Mouse (Mus musculus) heart, embryonic 16.5 days (tissue): Measurements from ENCODE around the gene Ppm1f. TPM values are rescaled to one million over a fixed set of nuclear protein-coding genes. Genes with fewer than 3 reads are reported as not detected.
"Not testable (repeated sequence)": the region's sequence is repeated elsewhere in the genome, so short reads cannot be mapped to it uniquely, and the experiment has no call there.

Experiments used
- ATAC-seq: fragments of 200-750 bp; cut with Nextera tagmentation; replicated peaks from 2 replicates; pipeline ENCODE4 v1.8.0; 2017; ENCODE audit warnings: moderate number of reproducible peaks; ENCODE audit not compliant: insufficient read depth, low FRiP score; ENCODE audit errors: extremely low read depth
- H3K27ac ChIP-seq: fragments of 300-500 bp; sonication (generic); 2 replicates; pipeline ENCODE4 v1.5.1; 2014; ENCODE audit warnings: mild to moderate bottlenecking, low read length, control low read depth, moderate library complexity
- H3K27me3 ChIP-seq: fragments of 300-500 bp; sonication (generic); 2 replicates; pipeline ENCODE4 v1.6.1; 2014; ENCODE audit warnings: low read length, mixed read lengths; ENCODE audit not compliant: control insufficient read depth, insufficient read depth
- H3K36me3 ChIP-seq: fragments of 300-500 bp; sonication (generic); 2 replicates; pipeline ENCODE4 v1.6.1; 2014; ENCODE audit not compliant: control insufficient read depth, insufficient read depth
- H3K4me1 ChIP-seq: fragments of 300-500 bp; sonication (generic); 2 replicates; pipeline ENCODE4 v1.6.1; 2014; ENCODE audit warnings: low read length, mixed read lengths; ENCODE audit not compliant: control insufficient read depth, insufficient read depth
- H3K4me2 ChIP-seq: fragments of 300-500 bp; sonication (generic); 2 replicates; pipeline ENCODE4 v1.6.1; 2014; ENCODE audit warnings: low read depth, mild to moderate bottlenecking, control low read depth, low read length
- H3K4me3 ChIP-seq: fragments of 300-500 bp; sonication (generic); 2 replicates; pipeline ENCODE4 v1.5.1; 2014; ENCODE audit warnings: mild to moderate bottlenecking, control low read depth, low read length
- H3K9ac ChIP-seq: fragments of 300-500 bp; sonication (generic); 2 replicates; pipeline ENCODE4 v1.6.1; 2014; ENCODE audit warnings: low read length, control low read depth
- H3K9me3 ChIP-seq: fragments of 300-500 bp; sonication (generic); replicated peaks from 2 replicates; pipeline ENCODE4 v1.6.1; 2016; ENCODE audit warnings: low read length; ENCODE audit not compliant: control insufficient read depth
- WGBS: fragments of 180-500 bp; shearing (Covaris S2); extraction: QIAGEN DNeasy Blood & Tissue Kit; methylation state at CpG from one replicate; pipeline ENCODE4 v1.1.7; 2014; 5-methylcytosine and 5-hydroxymethylcytosine counted together
- polyA plus RNA-seq: library from polyadenylated mRNA; unstranded; fragments of >200 nt; fragmentation: Nextera tagmentation; extraction: Ambion mirVana; gene quantifications from 2 replicates; pipeline ENCODE4 v1.2.1, GENCODE M21; 2015

Ppm1f gene
- 25.8 and 28.5 TPM in 2 replicates for polyA plus RNA-seq

DNA sequence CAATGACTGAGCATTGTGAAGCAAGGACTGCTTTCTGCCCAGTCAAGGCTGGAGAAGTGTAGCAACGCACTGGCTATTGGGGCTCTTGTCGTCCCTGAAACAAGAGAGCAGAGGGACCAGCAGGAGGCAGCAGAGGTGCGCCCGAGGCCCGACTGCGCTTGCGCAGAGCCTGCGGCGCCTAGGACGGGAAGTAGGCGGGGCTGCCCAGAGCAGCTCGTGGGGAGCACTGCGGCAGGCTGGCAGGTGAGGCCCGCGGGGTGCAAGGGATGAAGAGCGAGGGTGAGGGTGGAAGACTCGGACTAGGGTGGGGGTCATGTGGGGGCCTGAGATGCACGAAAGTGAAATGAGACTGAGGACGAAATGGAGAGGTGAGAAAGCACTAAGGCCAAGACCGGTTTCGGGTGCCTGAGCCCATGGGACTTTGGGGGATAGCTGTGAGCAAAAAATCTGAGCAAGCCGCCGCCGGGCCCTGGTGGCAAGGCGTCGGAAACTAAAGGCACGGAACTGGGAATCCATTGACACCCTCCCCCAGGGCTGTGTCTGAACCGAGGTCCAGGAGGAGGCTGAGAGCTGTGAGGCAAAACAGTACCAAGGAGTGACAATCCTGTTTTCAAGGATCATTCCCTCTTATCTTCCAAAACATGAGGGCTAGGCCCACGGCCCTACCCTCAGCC is at the start of gene Ppm1f:
Ppm1f (plus strand) TSS at position 88 of the 674 bp plus-strand sequence.
- Histone ChIP-seq H3K9me3 (no peaks in the 10 kb centered on the region), H3K4me2 (peak within 1 kb of the TSS; percentile 92), H3K27me3 (no peaks in the 10 kb centered on the region), H3K4me3 (peak within 1 kb of the TSS; percentile 75), H3K4me1 (peaks cover 4% of the 10 kb centered on the region; the same call in 1 of the 2 replicates), H3K9ac (peak within 1 kb of the TSS; percentile 86), H3K27ac (peak within 1 kb of the TSS; percentile 60), H3K36me3 (peaks cover 20% of the 10 kb centered on the region)
- peak; percentile 93 for ATAC-seq
- under 1% methylated on average over 29 of the region's 29 CpGs for WGBS

DNA sequence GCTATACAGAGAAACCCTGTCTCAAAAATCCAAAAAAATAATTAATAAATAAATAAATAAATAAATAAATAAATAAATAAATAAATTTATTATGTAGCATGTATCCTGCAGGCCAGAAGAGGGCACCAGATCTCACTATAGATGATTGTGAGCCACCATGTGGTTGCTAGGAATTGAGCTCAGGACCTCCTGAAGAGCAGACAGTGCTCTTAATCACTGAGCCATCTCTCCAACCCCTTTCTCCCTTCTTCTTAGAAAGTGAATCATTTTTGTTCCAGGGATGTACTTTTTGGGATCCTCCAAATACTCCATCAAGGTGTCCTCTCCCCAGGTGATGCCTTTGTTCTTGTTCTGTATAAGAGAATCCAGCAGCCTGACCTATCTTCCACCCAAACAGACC is 47.1 kb upstream of the Ppm1f start:
- no peak overlapping the region for H3K9ac ChIP-seq
- H3K27ac ChIP-seq, result no peak overlapping the region
- no peaks in the 10 kb centered on the region for H3K4me1 ChIP-seq
- H3K4me3 ChIP-seq, result no peak overlapping the region
- no peak for ATAC-seq
- no peaks in the 10 kb centered on the region for H3K36me3 ChIP-seq
- no peak overlapping the region for H3K4me2 ChIP-seq
- H3K27me3 ChIP-seq, result no peaks in the 10 kb centered on the region
- H3K9me3 ChIP-seq, result no peaks in the 10 kb centered on the region

DNA sequence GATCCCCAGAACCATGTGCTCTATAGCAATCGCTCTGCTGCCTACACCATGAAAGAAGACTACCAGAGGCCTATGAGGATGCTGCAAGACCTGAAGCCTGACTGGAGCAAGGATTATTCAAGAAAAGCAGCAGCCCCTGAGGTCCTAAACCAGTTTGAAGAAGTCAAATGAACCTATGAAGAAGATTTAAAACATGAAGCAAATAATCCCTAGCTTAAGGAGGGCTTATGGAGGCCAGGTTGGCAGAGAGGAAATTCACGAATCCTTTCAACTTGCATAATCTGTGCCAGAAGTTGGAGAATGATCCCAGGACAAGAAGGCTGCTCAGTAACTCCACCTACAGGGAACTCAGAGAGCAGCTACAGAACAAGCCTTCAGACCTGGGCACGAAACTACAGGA is 43.9 kb upstream of the Ppm1f start:
- no peak overlapping the region for H3K4me2 ChIP-seq
- 82% methylated on average over 3 of the region's 3 CpGs for WGBS
- no peaks in the 10 kb centered on the region for H3K36me3 ChIP-seq
- H3K4me3 ChIP-seq, result no peak overlapping the region
- H3K9ac ChIP-seq, result no peak overlapping the region
- no peaks in the 10 kb centered on the region for H3K4me1 ChIP-seq
- no peaks in the 10 kb centered on the region for H3K27me3 ChIP-seq
- ATAC-seq, result no peak
- H3K9me3 ChIP-seq, result no peaks in the 10 kb centered on the region
- no peak overlapping the region for H3K27ac ChIP-seq

DNA sequence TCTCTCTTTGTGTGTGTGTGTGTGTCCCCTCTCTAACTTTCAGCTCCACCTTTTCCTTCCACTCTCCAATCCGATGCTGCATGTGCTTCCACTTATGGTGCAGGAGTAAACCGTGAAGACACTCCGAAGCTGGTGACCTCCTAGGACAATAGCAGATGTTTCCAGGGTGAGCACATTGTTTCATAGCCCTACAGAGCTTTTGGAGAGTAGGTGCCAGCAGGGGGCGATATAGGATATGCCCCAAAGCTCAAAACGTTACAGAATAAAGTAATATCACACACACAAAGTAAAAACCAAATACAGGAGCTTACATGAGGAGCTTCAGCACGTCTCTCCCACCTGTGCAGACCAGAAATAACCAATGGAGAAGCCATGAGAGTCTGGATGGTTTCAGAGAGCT is 41.4 kb upstream of the Ppm1f start:
- WGBS, result 25% methylated on average over 6 of the region's 6 CpGs
- H3K4me2 ChIP-seq, result no peak overlapping the region
- H3K9me3 ChIP-seq, result no peaks in the 10 kb centered on the region
- H3K4me3 ChIP-seq, result no peak overlapping the region
- H3K9ac ChIP-seq, result no peak overlapping the region
- H3K27me3 ChIP-seq, result no peaks in the 10 kb centered on the region
- no peak overlapping the region for H3K27ac ChIP-seq
- H3K36me3 ChIP-seq, result no peaks in the 10 kb centered on the region
- ATAC-seq, result no peak
- no peaks in the 10 kb centered on the region for H3K4me1 ChIP-seq

- Histone ChIP-seq H3K27ac (no peak overlapping the region), H3K36me3 (no peaks in the 10 kb centered on the region), H3K27me3 (no peaks in the 10 kb centered on the region), H3K9ac (no peak overlapping the region), H3K4me1 (no peaks in the 10 kb centered on the region), H3K4me3 (no peak overlapping the region), H3K9me3 (no peaks in the 10 kb centered on the region), H3K4me2 (no peak overlapping the region)
- no peak for ATAC-seq
- 90% methylated on average over 1 of the region's 1 CpGs for WGBS
Measured at GRCm38 (mm10) chr16:16855541-16855940, 40.7 kb upstream of the Ppm1f start.

- not testable (repeated sequence) for H3K27ac ChIP-seq, H3K9me3 ChIP-seq, H3K4me2 ChIP-seq, H3K27me3 ChIP-seq, H3K9ac ChIP-seq, ATAC-seq, H3K4me3 ChIP-seq, H3K4me1 ChIP-seq, H3K36me3 ChIP-seq
- 83% methylated on average over 9 of the region's 9 CpGs for WGBS
Measured at GRCm38 (mm10) chr16:16856054-16856453, 40.2 kb upstream of the Ppm1f start.

GRCm38 (mm10) chr16:16856731-16857476 is 39.4 kb upstream of the Ppm1f start:
- Histone ChIP-seq H3K27me3 (no peaks in the 10 kb centered on the region), H3K4me1 (no peaks in the 10 kb centered on the region), H3K9ac (no peak overlapping the region), H3K27ac (no peak overlapping the region), H3K36me3 (no peaks in the 10 kb centered on the region), H3K4me3 (no peak overlapping the region), H3K4me2 (no peak overlapping the region), H3K9me3 (no peaks in the 10 kb centered on the region)
- ATAC-seq, result no peak
- 66% methylated on average over 13 of the region's 13 CpGs for WGBS

GRCm38 (mm10) chr16:16862288-16862687 is 34.0 kb upstream of the Ppm1f start:
- no peak overlapping the region for H3K27ac ChIP-seq
- H3K4me2 ChIP-seq, result no peak overlapping the region
- H3K36me3 ChIP-seq, result no peaks in the 10 kb centered on the region
- H3K9ac ChIP-seq, result no peak overlapping the region
- H3K27me3 ChIP-seq, result no peaks in the 10 kb centered on the region
- ATAC-seq, result no peak
- H3K4me3 ChIP-seq, result no peak overlapping the region
- no peaks in the 10 kb centered on the region for H3K9me3 ChIP-seq
- no peaks in the 10 kb centered on the region for H3K4me1 ChIP-seq
- 67% methylated on average over 3 of the region's 3 CpGs for WGBS

- Histone ChIP-seq H3K9me3 (no peaks in the 10 kb centered on the region), H3K4me1 (no peaks in the 10 kb centered on the region), H3K9ac (no peak within 1 kb of the TSS), H3K27me3 (no peaks in the 10 kb centered on the region), H3K4me2 (no peak within 1 kb of the TSS), H3K36me3 (no peaks in the 10 kb centered on the region), H3K4me3 (no peak within 1 kb of the TSS), H3K27ac (no peak within 1 kb of the TSS)
- 64% methylated on average over 2 of the region's 2 CpGs for WGBS
- ATAC-seq, result no peak
Measured at GRCm38 (mm10) chr16:16863978-16864377, 32.3 kb upstream of the Ppm1f start, which contains the start of gene Igll1. Gene Igll1, minus strand, starts transcription at chr16:16863985.
